Mouse (Mus musculus) layer of hippocampus, adult 18-20 months (tissue): ENCODE measurements around the gene Traf2. TPM values are rescaled to one million over a fixed set of nuclear protein-coding genes. Genes with fewer than 3 reads are reported as not detected.

Experiments
- DNase-seq, 2 experiments: peaks; one replicate each; pipeline ENCODE4 v3.0.0; 2022; ENCODE audit warnings: low spot score in 2 of 2
- long read RNA-seq: library from polyadenylated mRNA; stranded (forward); transcript quantifications from one replicate; pipeline ENCODE4 v2.0.0, GENCODE M21; 2021
- total RNA-seq, 2 experiments: library from RNA; stranded (reverse); gene quantifications; 2 replicates each; pipeline ENCODE4 v1.2.3; 2021

Traf2 gene
- total RNA-seq = 10 to 100 TPM; 10.9 to 12.0 TPM
- long read RNA-seq, transcript Traf2-201 (11 exons, 3,044 nt) = major isoform, 9 of 16 reads
- long read RNA-seq, partial matches to known transcripts = 4 of 16 reads
- long read RNA-seq, other reads (novel, unspliced or antisense) = 1 of 16 reads

- peak; percentile 98 to 99 for DNase-seq
Observed at GRCm38 (mm10) chr2:25546811-25547491, at the start of gene Traf2. TSS of gene Traf2 (minus strand) at chr2:25546940.

- peak; percentile 28 to 69 for DNase-seq
Observed at GRCm38 (mm10) chr2:25591863-25592262, 45.1 kb upstream of the Traf2 start.

- no peak for DNase-seq
Observed at GRCm38 (mm10) chr2:25588227-25588907, 41.6 kb upstream of the Traf2 start.

- no peak for DNase-seq
Observed at GRCm38 (mm10) chr2:25587290-25587689, 40.5 kb upstream of the Traf2 start.

GRCm38 (mm10) chr2:25585601-25586000 is 38.9 kb upstream of the Traf2 start:
- DNase-seq = no peak

- peak in 1 of 2 experiments; percentile 36 for DNase-seq
Observed at GRCm38 (mm10) chr2:25584856-25585255, 38.1 kb upstream of the Traf2 start.

- DNase-seq = no peak
Observed at GRCm38 (mm10) chr2:25584152-25584551, 37.4 kb upstream of the Traf2 start.

GRCm38 (mm10) chr2:25583571-25583970 is 36.8 kb upstream of the Traf2 start:
- DNase-seq = no peak

- DNase-seq = no peak
Observed at GRCm38 (mm10) chr2:25583120-25583481, 36.4 kb upstream of the Traf2 start.

- peak; percentile 87 to 93 for DNase-seq
Observed at GRCm38 (mm10) chr2:25582466-25583119, 35.9 kb upstream of the Traf2 start.

GRCm38 (mm10) chr2:25581901-25582301 is 35.2 kb upstream of the Traf2 start:
- no peak for DNase-seq

- DNase-seq = peak; percentile 80 to 89
Observed at GRCm38 (mm10) chr2:25581294-25581864, 34.6 kb upstream of the Traf2 start, which contains the start of gene Ajm1. TSS of gene Ajm1 (minus strand) at chr2:25581757.

- DNase-seq = peak in 1 of 2 experiments; percentile 65
Observed at GRCm38 (mm10) chr2:25580621-25581101, 33.9 kb upstream of the Traf2 start.

GRCm38 (mm10) chr2:25579737-25580460 is 33.2 kb upstream of the Traf2 start:
- peak in 1 of 2 experiments; percentile 79 for DNase-seq

- no peak for DNase-seq
Observed at GRCm38 (mm10) chr2:25578796-25579736, 32.3 kb upstream of the Traf2 start.

GRCm38 (mm10) chr2:25577951-25578795 is 31.4 kb upstream of the Traf2 start:
- DNase-seq = no peak

GRCm38 (mm10) chr2:25576965-25577891 is 30.5 kb upstream of the Traf2 start:
- peak in 1 of 2 experiments; percentile 52 for DNase-seq
